Mouse (Mus musculus): Measurements from ENCODE around the gene Pias4. TPM values are rescaled to one million over a fixed set of nuclear protein-coding genes. Genes with fewer than 3 reads are reported as not detected.

The Pias4 gene
- polyA plus RNA-seq, 1 experiment from 2014 or later, result 52.7 TPM

DNA sequence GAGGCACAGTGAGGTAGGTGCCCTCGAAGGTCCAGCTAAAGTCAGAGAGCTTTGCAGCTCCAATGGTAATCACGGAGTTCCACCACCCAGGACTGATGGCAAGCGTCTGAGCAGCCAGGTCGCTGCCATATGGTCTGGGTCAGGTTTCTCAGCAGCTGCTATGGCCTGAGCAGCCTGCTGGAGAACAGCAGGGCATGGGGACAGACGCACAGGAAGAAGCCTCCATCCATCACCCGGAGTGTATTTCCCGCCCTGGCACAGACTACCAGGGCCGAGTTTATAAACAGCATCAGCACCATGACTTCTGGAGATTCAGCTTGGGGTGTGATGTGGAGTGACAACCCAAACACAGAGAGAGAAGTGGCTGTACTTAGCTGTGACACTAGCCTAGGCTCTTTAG is 2.6 kb downstream of the Pias4 start:
- Histone ChIP-seq H3K9ac (no peak overlapping the region), H3K4me3 (replicated peaks) (no peak overlapping the region)

DNA sequence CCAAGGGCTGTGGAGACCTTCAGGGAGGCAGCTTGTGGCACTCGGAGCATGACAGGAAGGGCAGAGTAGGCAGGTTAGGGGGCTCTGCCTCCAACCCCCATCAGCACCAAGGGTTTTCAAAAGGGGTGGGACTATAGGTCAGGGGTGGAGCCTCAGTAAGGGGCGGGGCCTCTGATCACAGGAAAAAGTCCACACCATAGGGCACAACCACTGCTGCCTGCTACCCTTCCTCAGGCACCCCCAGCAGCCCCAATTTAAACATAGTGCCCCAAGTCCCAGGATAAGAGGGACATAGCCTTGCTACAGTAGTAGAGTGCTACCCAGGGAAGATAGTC is 5.4 kb downstream of the Pias4 start:
- ATAC-seq (ENCODE audit: insufficient number of reproducible peaks, low FRiP score, low TSS enrichment, low read depth), result no peak
- Histone ChIP-seq H3K36me3 (peaks cover 64% of the 10 kb centered on the region), H3K27ac (replicated peaks) (no peak overlapping the region), H3K4me1 (peaks cover 14% of the 10 kb centered on the region), H3K9me3 (replicated peaks) (no peaks in the 10 kb centered on the region), H3K4me2 (replicated peaks) (no peak overlapping the region), H3K27me3 (no peaks in the 10 kb centered on the region), H3K9ac (no peak overlapping the region), H3K4me3 (replicated peaks) (no peak overlapping the region)
- WGBS, result 72% methylated on average over 2 of the region's 2 CpGs

More for the DNA sequence above, 2.6 kb downstream of the Pias4 start:
- Histone ChIP-seq H3K36me3 (peaks cover 40% of the 10 kb centered on the region), H3K9me3 (replicated peaks) (no peaks in the 10 kb centered on the region), H3K4me2 (replicated peaks) (no peak overlapping the region), H3K27ac (replicated peaks) (no peak overlapping the region), H3K27me3 (no peaks in the 10 kb centered on the region), H3K4me1 (peaks cover 23% of the 10 kb centered on the region)
- no peak for ATAC-seq (ENCODE audit: insufficient number of reproducible peaks, low FRiP score, low TSS enrichment, low read depth)
- WGBS, result 80% methylated on average over 8 of the region's 8 CpGs

DNA sequence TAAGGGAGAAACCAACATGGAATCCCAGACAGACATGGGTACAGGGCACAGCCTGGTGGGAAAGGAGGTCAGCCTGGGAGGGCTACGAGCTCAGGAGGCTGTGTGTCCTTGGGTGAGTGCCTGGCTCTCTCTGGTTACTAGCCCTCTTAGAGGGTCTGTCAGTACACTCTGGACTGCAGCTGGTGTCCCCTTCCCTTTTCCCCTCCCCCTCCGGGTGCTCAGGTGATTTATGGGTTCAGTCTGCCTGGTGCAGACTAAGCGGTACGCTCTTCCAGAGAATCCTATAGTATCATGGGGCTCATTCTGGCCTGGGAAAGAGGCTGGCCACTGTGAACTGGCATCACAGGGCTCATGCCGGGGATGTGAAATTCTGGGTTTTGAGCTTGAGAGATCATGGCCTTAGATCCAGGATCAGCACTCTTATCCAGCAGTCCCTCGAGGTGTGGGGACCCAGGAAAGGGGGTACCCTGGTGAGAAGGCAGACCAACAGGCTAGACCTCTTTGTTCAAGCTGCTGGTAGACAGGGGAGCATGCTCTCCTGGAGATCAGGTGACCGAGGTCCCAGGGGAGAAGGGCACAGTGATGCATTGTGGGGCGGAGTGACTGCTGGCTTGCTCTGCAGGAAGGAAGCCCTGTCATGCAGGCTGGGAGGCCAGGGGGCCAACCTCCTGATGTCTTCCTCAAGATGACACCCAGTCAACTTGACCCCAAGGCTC is 6.0 kb downstream of the Pias4 start:
- Histone ChIP-seq H3K4me3 (replicated peaks) (no peak overlapping the region), H3K4me1 (peaks cover 10% of the 10 kb centered on the region), H3K36me3 (peaks cover 69% of the 10 kb centered on the region), H3K9me3 (replicated peaks) (no peaks in the 10 kb centered on the region), H3K27me3 (no peaks in the 10 kb centered on the region), H3K4me2 (replicated peaks) (no peak overlapping the region), H3K9ac (no peak overlapping the region), H3K27ac (replicated peaks) (no peak overlapping the region)
- WGBS, result 88% methylated on average over 8 of the region's 8 CpGs
- no peak for ATAC-seq (ENCODE audit: insufficient number of reproducible peaks, low FRiP score, low TSS enrichment, low read depth)

DNA sequence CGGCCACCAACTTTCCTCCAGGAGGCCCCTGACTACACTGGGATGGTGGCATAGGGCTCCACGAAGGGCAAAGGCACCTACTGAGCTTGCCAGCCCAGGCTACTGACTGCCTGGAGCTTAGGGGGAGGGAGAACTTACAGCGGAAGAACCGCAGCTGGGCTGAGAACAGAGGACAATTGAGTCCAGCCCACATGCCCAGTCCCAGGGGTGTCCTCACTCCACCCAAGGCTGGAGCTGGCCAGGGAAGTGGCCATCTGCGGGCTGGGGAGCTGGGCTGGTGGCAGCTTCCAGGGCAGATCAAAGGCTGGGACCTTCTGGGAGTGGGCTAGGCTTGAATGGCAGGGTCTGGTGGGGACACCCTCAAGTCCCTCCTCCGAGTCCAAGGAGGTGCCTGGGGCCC is 13.0 kb downstream of the Pias4 start:
- 64% methylated on average over 6 of the region's 6 CpGs for WGBS
- H3K36me3 ChIP-seq, result peaks cover 77% of the 10 kb centered on the region

DNA sequence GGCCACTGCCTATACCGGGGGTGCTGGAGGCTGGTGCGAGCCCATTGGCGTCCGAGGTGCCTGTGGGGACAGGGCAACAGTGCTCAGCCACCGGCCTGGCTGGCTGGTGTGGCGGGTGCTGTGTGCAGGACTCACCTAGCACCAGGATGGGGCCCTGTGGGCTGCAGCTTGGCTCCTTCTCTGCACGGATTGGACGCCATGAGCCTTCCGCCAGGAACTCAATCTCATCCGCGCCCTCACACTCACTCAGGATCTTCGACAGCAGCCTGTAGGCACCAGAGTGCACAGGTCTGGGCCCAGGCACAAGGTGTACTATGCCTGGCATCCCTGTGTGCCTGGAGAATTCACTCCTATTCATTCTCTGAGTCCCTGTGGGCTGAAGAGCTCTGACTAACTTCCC is 13.4 kb downstream of the Pias4 start:
- Histone ChIP-seq H3K4me2 (replicated peaks) (no peak overlapping the region), H3K27ac (replicated peaks) (peak overlapping the region; percentile 18; the same call in 1 of the 2 replicates)
- 88% methylated on average over 12 of the region's 12 CpGs for WGBS

More for the DNA sequence above, 13.0 kb downstream of the Pias4 start:
- no peak for ATAC-seq (ENCODE audit: insufficient number of reproducible peaks, low FRiP score, low TSS enrichment, low read depth)
- no peaks in the 10 kb centered on the region for H3K9me3 ChIP-seq (replicated peaks)
- H3K4me1 ChIP-seq, result peaks cover 10% of the 10 kb centered on the region; the same call in 1 of the 2 replicates
- H3K9ac ChIP-seq, result no peak overlapping the region
- no peak overlapping the region for H3K4me3 ChIP-seq (replicated peaks)
- no peaks in the 10 kb centered on the region for H3K27me3 ChIP-seq
- peak overlapping the region; percentile 18 for H3K27ac ChIP-seq (replicated peaks)
- H3K4me2 ChIP-seq (replicated peaks), result no peak overlapping the region

DNA sequence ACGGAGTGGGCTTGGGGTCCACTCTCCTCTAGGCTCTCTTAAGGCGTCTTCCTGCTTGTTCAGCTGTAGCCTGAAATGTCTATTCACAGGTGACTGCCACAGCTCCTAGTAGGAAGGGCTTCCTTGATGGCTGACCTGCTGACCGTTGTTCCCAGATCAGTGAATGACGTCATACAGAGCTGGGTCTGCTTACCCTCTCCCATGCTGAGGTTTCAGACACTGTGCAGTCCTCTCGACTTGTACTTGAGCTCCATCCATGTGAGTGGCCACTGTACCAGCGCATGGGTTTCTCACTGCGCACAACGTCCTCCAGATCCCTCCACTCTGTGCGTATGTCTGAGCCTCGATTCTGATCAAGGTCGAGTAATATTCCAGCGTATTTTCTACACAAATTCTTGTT is 15.1 kb downstream of the Pias4 start:
- no peaks in the 10 kb centered on the region for H3K27me3 ChIP-seq
- 67% methylated on average over 12 of the region's 12 CpGs for WGBS
- H3K9me3 ChIP-seq (replicated peaks), result no peaks in the 10 kb centered on the region
- no peak overlapping the region; the same call in 1 of the 2 replicates for H3K27ac ChIP-seq (replicated peaks)
- peaks cover 82% of the 10 kb centered on the region for H3K36me3 ChIP-seq
- peaks cover 10% of the 10 kb centered on the region; the same call in 1 of the 2 replicates for H3K4me1 ChIP-seq
- no peak for ATAC-seq (ENCODE audit: insufficient number of reproducible peaks, low FRiP score, low TSS enrichment, low read depth)
- H3K9ac ChIP-seq, result no peak overlapping the region
- H3K4me2 ChIP-seq (replicated peaks), result no peak overlapping the region
- H3K4me3 ChIP-seq (replicated peaks), result no peak overlapping the region

More for the DNA sequence above, 13.4 kb downstream of the Pias4 start:
- no peak for ATAC-seq (ENCODE audit: insufficient number of reproducible peaks, low FRiP score, low TSS enrichment, low read depth)
- no peaks in the 10 kb centered on the region for H3K27me3 ChIP-seq
- H3K36me3 ChIP-seq, result peaks cover 80% of the 10 kb centered on the region
- H3K4me3 ChIP-seq (replicated peaks), result no peak overlapping the region
- no peaks in the 10 kb centered on the region for H3K9me3 ChIP-seq (replicated peaks)
- H3K4me1 ChIP-seq, result peaks cover 10% of the 10 kb centered on the region; the same call in 1 of the 2 replicates
- no peak overlapping the region for H3K9ac ChIP-seq

DNA sequence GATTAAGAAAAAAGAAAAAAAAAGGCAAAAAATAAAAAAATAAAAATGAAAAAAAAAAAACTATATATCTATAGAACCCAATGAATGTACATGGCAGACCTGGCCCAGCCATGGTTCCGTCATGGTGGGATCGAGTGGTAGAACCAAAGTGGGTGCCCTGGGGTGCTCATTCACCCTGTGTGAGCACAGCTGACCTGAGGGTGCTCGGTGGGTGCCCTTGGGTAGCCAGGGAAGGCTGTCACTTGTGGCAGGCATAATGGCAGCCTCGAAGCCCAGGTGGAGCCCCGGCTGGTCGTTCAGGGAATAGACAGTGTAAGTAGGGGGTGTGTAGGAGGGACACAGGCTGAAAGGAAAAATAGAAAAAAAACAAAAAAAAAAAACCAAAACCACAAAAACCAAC is 16.5 kb downstream of the Pias4 start:
- no peak overlapping the region for H3K9ac ChIP-seq
- H3K4me3 ChIP-seq (replicated peaks), result no peak overlapping the region
- peaks cover 82% of the 10 kb centered on the region for H3K36me3 ChIP-seq
- no peaks in the 10 kb centered on the region for H3K9me3 ChIP-seq (replicated peaks)
- whole genome bisulfite sequencing, result 71% methylated on average over 6 of the region's 6 CpGs
- ATAC-seq (ENCODE audit: insufficient number of reproducible peaks, low FRiP score, low TSS enrichment, low read depth), result no peak
- H3K4me1 ChIP-seq, result peaks cover 13% of the 10 kb centered on the region
- H3K4me2 ChIP-seq (replicated peaks), result no peak overlapping the region
- no peak overlapping the region for H3K27ac ChIP-seq (replicated peaks)
- H3K27me3 ChIP-seq, result no peaks in the 10 kb centered on the region

DNA sequence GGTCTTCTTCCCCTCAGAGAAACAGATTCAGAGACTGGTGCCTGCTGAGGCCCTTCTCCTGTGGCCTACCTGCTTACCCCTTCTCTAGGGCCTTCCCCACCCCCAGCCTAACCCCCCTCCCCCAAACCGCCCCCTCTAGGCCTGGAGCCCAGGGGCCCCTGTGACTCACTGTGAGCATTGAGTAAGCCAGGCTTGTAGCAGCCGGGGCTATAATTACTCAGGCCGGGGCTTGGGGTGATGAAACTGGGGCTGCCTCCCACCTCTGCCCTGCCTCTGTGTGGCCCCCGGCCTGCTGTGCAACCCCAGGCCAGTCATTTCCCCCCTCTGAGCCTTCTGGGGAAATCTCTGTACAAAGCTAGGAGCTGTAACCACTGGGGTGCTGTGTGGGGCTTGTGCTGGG is 21.4 kb downstream of the Pias4 start:
- no peak for ATAC-seq (ENCODE audit: insufficient number of reproducible peaks, low FRiP score, low TSS enrichment, low read depth)
- Histone ChIP-seq H3K4me1 (peaks cover 45% of the 10 kb centered on the region), H3K27ac (replicated peaks) (peak overlapping the region; percentile 60), H3K36me3 (peaks cover 72% of the 10 kb centered on the region), H3K4me2 (replicated peaks) (no peak overlapping the region), H3K27me3 (no peaks in the 10 kb centered on the region), H3K9ac (no peak overlapping the region), H3K4me3 (replicated peaks) (no peak overlapping the region; the same call in 1 of the 2 replicates), H3K9me3 (replicated peaks) (no peaks in the 10 kb centered on the region)
- WGBS, result 65% methylated on average over 4 of the region's 4 CpGs

DNA sequence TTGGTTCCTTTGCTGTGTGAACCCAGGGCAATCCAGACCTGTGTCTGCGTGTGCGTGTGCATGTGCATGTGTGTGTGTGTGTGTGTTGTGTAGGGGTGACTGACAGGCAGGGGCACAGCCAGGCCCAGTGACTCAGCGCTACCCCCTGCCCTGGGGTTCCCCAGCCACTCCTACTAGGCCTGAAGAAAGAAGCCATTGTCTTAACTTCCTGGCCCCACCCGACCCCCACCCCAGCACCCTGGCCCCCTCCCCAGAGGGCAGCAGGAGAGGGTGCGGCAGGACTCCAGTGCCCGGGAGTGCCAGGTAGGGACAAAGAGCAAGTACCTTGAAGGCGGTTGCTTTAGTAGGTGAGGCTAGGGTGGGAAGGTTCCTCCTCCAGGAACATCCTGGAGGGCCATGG is 21.9 kb downstream of the Pias4 start:
- Histone ChIP-seq H3K4me2 (replicated peaks) (no peak overlapping the region), H3K9me3 (replicated peaks) (no peaks in the 10 kb centered on the region), H3K36me3 (peaks cover 72% of the 10 kb centered on the region), H3K9ac (no peak overlapping the region), H3K4me1 (peaks cover 50% of the 10 kb centered on the region), H3K27ac (replicated peaks) (peak overlapping the region; percentile 60), H3K27me3 (no peaks in the 10 kb centered on the region), H3K4me3 (replicated peaks) (0 out of 2 replicates have a peak overlapping the region, but pooled peaks have one; percentile 7)
- WGBS, result 71% methylated on average over 7 of the region's 7 CpGs
- no peak for ATAC-seq (ENCODE audit: insufficient number of reproducible peaks, low FRiP score, low TSS enrichment, low read depth)

DNA sequence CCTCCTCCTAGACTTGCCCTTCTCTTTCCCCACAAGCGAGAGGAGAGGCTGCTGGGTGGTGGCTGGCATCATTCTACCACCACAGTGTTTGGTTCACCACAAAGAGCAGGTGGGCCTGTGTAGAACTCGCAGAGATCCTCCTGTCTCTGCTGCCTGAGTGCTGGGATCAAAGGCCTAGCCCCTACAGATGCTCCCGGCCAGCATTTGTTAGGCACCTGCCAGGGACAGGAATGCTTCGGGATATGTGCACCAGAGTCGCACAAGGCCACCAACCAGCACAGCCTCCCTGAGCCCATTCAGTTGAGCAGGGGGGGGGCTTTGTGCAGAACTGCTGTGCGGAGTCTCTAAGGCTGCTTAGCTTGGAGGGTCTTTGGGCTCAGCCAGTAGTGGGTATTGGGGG is 22.4 kb downstream of the Pias4 start:
- 93% methylated on average over 6 of the region's 6 CpGs for WGBS
- H3K9ac ChIP-seq, result no peak overlapping the region

DNA sequence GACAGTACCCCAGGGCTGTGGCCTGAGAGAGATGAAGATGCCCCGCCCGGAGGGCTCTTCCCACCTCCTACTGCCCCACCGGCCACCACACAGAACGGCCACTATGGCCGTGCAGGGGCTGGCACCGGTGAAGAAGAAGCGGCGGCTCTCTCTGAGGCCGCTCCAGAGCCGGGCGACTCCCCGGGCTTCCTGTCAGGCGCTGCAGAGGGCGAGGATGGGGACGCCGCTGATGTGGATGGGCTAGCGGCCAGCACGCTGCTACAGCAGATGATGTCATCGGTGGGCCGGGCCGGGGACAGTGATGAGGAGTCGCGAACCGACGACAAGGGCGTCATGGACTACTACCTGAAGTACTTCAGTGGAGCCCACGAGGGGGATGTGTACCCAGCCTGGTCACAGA is 23.1 kb downstream of the Pias4 start:
- Histone ChIP-seq H3K4me2 (replicated peaks) (no peak overlapping the region), H3K9ac (no peak overlapping the region), H3K27ac (replicated peaks) (no peak overlapping the region), H3K27me3 (no peaks in the 10 kb centered on the region), H3K4me3 (replicated peaks) (no peak overlapping the region), H3K36me3 (peaks cover 64% of the 10 kb centered on the region), H3K9me3 (replicated peaks) (no peaks in the 10 kb centered on the region), H3K4me1 (peaks cover 61% of the 10 kb centered on the region)
- ATAC-seq (ENCODE audit: insufficient number of reproducible peaks, low FRiP score, low TSS enrichment, low read depth), result no peak
- 94% methylated on average over 27 of the region's 27 CpGs for WGBS

More for the DNA sequence above, 22.4 kb downstream of the Pias4 start:
- H3K9me3 ChIP-seq (replicated peaks), result no peaks in the 10 kb centered on the region
- peaks cover 70% of the 10 kb centered on the region for H3K36me3 ChIP-seq
- H3K4me3 ChIP-seq (replicated peaks), result no peak overlapping the region
- peaks cover 54% of the 10 kb centered on the region for H3K4me1 ChIP-seq
- peak overlapping the region; percentile 60; the same call in 1 of the 2 replicates for H3K27ac ChIP-seq (replicated peaks)
- H3K27me3 ChIP-seq, result no peaks in the 10 kb centered on the region
- H3K4me2 ChIP-seq (replicated peaks), result no peak overlapping the region
- ATAC-seq (ENCODE audit: insufficient number of reproducible peaks, low FRiP score, low TSS enrichment, low read depth), result no peak

Data from embryonic facial prominence, embryonic 15.5 days (tissue).